Mouse (Mus musculus) forebrain, embryonic 10.5 days (tissue): ENCODE results near the gene Epb41l4b. TPM values are rescaled to one million over a fixed set of nuclear protein-coding genes. Genes with fewer than 3 reads are reported as not detected.

Experiments used
- DNase-seq: peaks from one replicate; pipeline ENCODE4 v3.0.0-alpha.2; 2017; ENCODE audit warnings: low spot score; ENCODE audit errors: extremely low spot score
- H3K27ac ChIP-seq: fragments of 300-500 bp; sonication (generic); 2 replicates; pipeline ENCODE4 v1.5.1; 2016; ENCODE audit warnings: mild to moderate bottlenecking
- H3K27me3 ChIP-seq: fragments of 300-500 bp; sonication (generic); 2 replicates; pipeline ENCODE4 v1.6.1; 2016; ENCODE audit warnings: mild to moderate bottlenecking; ENCODE audit not compliant: poor library complexity, severe bottlenecking
- H3K36me3 ChIP-seq: fragments of 300-500 bp; sonication (generic); replicated peaks from 2 replicates; pipeline ENCODE4 v1.6.1; 2016; ENCODE audit warnings: mild to moderate bottlenecking, moderate library complexity
- H3K4me1 ChIP-seq: fragments of 300-500 bp; sonication (generic); 2 replicates; pipeline ENCODE4 v1.6.1; 2016
- H3K4me3 ChIP-seq: fragments of 300-500 bp; sonication (generic); 2 replicates; pipeline ENCODE4 v1.5.1; 2016; ENCODE audit warnings: mild to moderate bottlenecking, moderate library complexity
- H3K9me3 ChIP-seq: fragments of 300-500 bp; sonication (generic); 2 replicates; pipeline ENCODE4 v1.6.1; 2016; ENCODE audit warnings: mild to moderate bottlenecking, moderate library complexity
- WGBS: fragments of 180-500 bp; shearing (Covaris S2); methylation state at CpG from one replicate; pipeline ENCODE4 v1.1.7; 2016; 5-methylcytosine and 5-hydroxymethylcytosine counted together
- polyA plus RNA-seq: library from polyadenylated mRNA; unstranded; fragments of >200 nt; fragmentation: Nextera tagmentation; extraction: Ambion mirVana; gene quantifications from 2 replicates; pipeline ENCODE4 v1.2.1, GENCODE M21; 2016

Gene Epb41l4b
- polyA plus RNA-seq, 1 experiment from 2014 or later = 0.37 TPM

DNA sequence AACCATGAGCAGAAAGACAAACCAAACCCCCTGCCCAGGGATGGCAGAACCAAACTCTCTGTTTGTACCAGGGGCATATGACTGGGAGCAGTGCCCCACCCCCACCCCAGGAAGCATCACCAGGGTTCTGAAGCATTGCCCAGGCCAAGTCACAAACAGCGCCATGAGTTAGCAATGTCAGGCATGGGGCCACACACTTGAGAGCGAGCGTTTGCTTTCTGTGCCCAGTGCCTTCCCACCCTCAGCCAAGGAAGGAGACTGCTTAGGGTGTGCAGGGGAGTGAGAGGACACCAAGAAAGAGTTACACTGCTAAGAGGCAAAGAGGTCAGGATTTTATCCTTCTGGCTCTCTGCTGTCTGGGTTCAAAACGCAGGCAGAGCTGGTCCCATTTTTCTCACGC, 132.8 kb downstream of the Epb41l4b start:
- no peaks in the 10 kb centered on the region for H3K9me3 ChIP-seq
- peaks cover 33% of the 10 kb centered on the region for H3K27me3 ChIP-seq
- H3K36me3 ChIP-seq = no peaks in the 10 kb centered on the region
- peaks cover 7% of the 10 kb centered on the region for H3K4me1 ChIP-seq
- WGBS = 45% methylated on average over 5 of the region's 5 CpGs
- no peak overlapping the region for H3K27ac ChIP-seq
- no peak overlapping the region for H3K4me3 ChIP-seq
- DNase-seq = no peak

DNA sequence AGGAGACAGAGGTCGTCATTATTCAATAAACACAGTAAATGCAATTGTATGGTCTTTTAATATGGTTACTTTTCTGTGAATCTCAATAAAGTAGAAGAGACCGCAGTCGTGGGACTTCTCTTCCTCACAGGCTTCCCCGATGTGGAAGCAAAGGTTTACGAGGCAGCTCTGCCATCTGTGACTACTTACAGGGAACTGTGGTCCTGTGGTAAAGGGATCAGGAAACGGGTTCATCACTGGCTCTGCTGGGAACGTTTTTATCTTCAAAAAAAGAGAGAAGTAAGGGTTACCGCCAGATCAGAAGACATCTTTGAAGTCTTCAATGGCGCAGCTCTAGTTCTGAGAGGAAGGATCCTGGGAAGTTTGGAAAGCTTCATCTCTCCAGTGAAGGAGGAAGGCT, 135.5 kb downstream of the Epb41l4b start:
- Histone ChIP-seq H3K4me1 (peaks cover 10% of the 10 kb centered on the region), H3K36me3 (no peaks in the 10 kb centered on the region), H3K27me3 (peaks cover 27% of the 10 kb centered on the region), H3K27ac (no peak overlapping the region), H3K9me3 (no peaks in the 10 kb centered on the region), H3K4me3 (no peak overlapping the region)
- DNase-seq = no peak
- WGBS = 84% methylated on average over 9 of the region's 9 CpGs

GRCm38 (mm10) chr4:57005011-57005410, 138.2 kb downstream of the Epb41l4b start:
- Histone ChIP-seq H3K27ac (no peak overlapping the region), H3K4me1 (peaks cover 4% of the 10 kb centered on the region; the same call in 1 of the 2 replicates), H3K36me3 (no peaks in the 10 kb centered on the region), H3K27me3 (peaks cover 5% of the 10 kb centered on the region; the same call in 1 of the 2 replicates), H3K9me3 (no peaks in the 10 kb centered on the region), H3K4me3 (no peak overlapping the region)
- no peak for DNase-seq
- 88% methylated on average over 8 of the region's 8 CpGs for WGBS

- no peak overlapping the region for H3K4me3 ChIP-seq
- H3K27me3 ChIP-seq = no peaks in the 10 kb centered on the region
- no peak overlapping the region for H3K27ac ChIP-seq
- H3K4me1 ChIP-seq = peaks cover 4% of the 10 kb centered on the region; the same call in 1 of the 2 replicates
- 88% methylated on average over 8 of the region's 8 CpGs for WGBS
- no peak for DNase-seq
- no peaks in the 10 kb centered on the region for H3K9me3 ChIP-seq
- no peaks in the 10 kb centered on the region for H3K36me3 ChIP-seq
Measured at GRCm38 (mm10) chr4:57003886-57004285, 139.4 kb downstream of the Epb41l4b start.

- Histone ChIP-seq H3K27ac (no peak overlapping the region), H3K36me3 (no peaks in the 10 kb centered on the region), H3K27me3 (no peaks in the 10 kb centered on the region), H3K4me1 (peaks cover 4% of the 10 kb centered on the region; the same call in 1 of the 2 replicates), H3K4me3 (no peak overlapping the region), H3K9me3 (no peaks in the 10 kb centered on the region)
- 87% methylated on average over 3 of the region's 3 CpGs for WGBS
- no peak for DNase-seq
Measured at GRCm38 (mm10) chr4:57002751-57003150, 140.5 kb downstream of the Epb41l4b start.

DNA sequence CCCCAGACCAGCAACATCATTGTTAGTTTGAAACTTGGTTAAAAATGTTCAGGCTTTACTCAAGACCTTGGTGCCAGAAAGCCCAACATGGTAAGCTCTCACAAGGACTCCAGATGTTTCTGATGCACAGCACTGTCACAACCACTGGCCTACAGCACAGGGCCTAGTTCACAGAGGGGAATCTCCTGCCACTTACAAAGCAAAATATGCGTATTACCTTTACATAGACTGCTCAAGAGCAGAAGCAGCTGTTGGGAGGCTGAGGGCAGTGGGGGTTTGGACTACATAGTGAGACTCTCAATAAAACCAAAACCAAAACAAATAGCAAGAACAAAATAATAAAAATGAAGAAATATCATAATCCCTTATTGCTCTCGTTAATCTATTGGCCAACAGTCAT, 141.8 kb downstream of the Epb41l4b start:
- H3K9me3 ChIP-seq = 0 out of 2 replicates have a peak, but pooled peaks cover 3% of the 10 kb centered on the region
- no peaks in the 10 kb centered on the region for H3K27me3 ChIP-seq
- no peak overlapping the region for H3K4me3 ChIP-seq
- no peak overlapping the region for H3K27ac ChIP-seq
- no peaks in the 10 kb centered on the region for H3K36me3 ChIP-seq
- WGBS = 86% methylated on average over 2 of the region's 2 CpGs
- peaks cover 4% of the 10 kb centered on the region; the same call in 1 of the 2 replicates for H3K4me1 ChIP-seq
- no peak for DNase-seq

DNA sequence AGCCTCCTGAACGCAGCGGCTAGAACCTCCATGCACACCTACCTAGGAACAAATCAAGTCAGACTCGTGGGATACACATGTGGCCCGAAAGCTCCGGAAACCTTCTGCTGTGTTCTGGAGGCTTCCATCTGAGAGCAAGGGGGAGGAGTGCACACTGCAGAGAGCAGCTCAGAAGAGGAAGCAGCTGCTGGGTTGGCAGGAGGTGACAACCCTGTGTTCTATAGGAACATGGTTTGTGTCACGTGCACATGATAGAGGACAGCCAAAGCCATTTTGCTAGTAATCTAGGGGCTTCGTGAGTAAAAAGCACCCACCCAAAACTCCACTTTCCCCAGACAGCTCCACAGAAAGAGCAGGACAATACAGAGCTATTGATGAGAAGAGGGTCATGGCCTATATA, 149.9 kb downstream of the Epb41l4b start:
- Histone ChIP-seq H3K27ac (no peak overlapping the region), H3K4me3 (no peak overlapping the region), H3K4me1 (peaks cover 16% of the 10 kb centered on the region), H3K27me3 (peaks cover 50% of the 10 kb centered on the region), H3K36me3 (no peaks in the 10 kb centered on the region), H3K9me3 (0 out of 2 replicates have a peak, but pooled peaks cover 7% of the 10 kb centered on the region)
- WGBS = 93% methylated on average over 7 of the region's 7 CpGs
- no peak for DNase-seq

- Histone ChIP-seq H3K9me3 (0 out of 2 replicates have a peak, but pooled peaks cover 9% of the 10 kb centered on the region), H3K36me3 (no peaks in the 10 kb centered on the region), H3K4me3 (no peak overlapping the region), H3K27me3 (peaks cover 59% of the 10 kb centered on the region), H3K27ac (no peak overlapping the region), H3K4me1 (peaks cover 16% of the 10 kb centered on the region)
- DNase-seq = no peak
- WGBS = 88% methylated on average over 2 of the region's 2 CpGs
Measured at GRCm38 (mm10) chr4:56991951-56992350, 151.3 kb downstream of the Epb41l4b start.

DNA sequence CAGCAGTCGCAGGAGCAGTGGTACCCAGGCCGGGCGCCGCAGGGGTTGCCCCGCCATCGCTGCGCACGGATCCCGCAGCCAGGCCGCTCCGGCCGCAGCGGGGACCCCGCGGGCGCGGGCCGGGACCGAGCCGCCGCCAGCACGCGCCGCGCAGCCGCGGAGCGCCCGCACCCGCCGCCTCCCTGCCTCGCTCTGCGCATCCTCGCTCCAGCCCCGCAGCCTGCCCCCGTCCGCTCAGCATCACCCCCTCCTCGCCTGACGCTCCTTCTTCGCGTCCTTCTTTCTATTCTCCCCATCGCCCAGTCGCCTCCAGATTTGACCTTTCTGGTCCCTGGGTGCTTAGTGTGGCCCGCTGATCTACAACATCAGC, 153.0 kb downstream of the Epb41l4b start, which contains the start of gene Frrs1l:
Gene Frrs1l (minus strand): TSS at position 177 of the 370 bp plus-strand sequence.
- Histone ChIP-seq H3K4me3 (peak within 1 kb of the TSS; percentile 75), H3K9me3 (0 out of 2 replicates have a peak, but pooled peaks cover 3% of the 10 kb centered on the region), H3K4me1 (peaks cover 16% of the 10 kb centered on the region), H3K36me3 (no peaks in the 10 kb centered on the region), H3K27me3 (peaks cover 62% of the 10 kb centered on the region), H3K27ac (peak within 1 kb of the TSS; percentile 84)
- peak; percentile 21 for DNase-seq
- WGBS = under 1% methylated on average over 44 of the region's 44 CpGs

DNA sequence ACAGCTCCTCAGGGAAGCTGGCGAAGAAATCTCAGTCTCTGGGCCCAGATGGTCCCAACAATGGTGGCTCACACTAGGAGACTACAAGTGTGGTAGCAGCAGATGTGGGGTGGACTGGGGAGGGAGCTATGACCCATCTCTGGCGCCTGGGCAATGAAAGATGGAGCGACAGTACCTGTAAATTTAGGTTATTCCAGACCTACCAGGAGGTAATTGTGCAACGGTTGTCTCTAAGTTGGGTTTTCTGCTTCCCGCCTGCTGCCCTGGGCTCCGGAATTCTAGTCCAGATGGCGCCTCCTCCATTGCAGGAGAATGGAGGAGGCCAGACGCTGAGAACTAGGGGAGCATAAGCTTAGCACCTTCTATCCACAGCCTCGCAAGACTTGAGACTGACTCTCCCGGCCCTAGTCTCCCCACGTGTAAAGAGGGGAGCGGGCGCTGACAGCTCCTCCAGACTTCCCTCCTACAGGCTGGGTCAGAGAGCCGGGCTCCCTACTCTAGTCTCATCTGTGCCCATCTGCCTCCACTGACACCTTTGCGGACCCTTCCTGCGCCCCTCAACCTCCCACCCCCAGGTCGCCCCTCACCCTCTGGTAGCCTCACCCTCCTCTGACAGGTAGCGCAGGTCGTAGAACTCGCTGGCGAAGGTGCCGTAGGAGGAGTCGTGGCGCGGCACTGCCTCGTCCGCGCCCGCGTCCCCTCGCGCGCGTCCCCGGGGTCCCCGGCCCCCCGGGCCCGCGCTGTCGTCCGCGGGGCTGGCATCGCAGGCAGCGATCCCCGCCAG, 153.6 kb downstream of the Epb41l4b start:
- peak; percentile 33 for DNase-seq
- Histone ChIP-seq H3K27ac (peak overlapping the region; percentile 84), H3K9me3 (0 out of 2 replicates have a peak, but pooled peaks cover 3% of the 10 kb centered on the region), H3K27me3 (peaks cover 62% of the 10 kb centered on the region), H3K36me3 (no peaks in the 10 kb centered on the region), H3K4me3 (peak overlapping the region; percentile 75), H3K4me1 (peaks cover 16% of the 10 kb centered on the region)
- under 1% methylated on average over 45 of the region's 45 CpGs for WGBS

DNA sequence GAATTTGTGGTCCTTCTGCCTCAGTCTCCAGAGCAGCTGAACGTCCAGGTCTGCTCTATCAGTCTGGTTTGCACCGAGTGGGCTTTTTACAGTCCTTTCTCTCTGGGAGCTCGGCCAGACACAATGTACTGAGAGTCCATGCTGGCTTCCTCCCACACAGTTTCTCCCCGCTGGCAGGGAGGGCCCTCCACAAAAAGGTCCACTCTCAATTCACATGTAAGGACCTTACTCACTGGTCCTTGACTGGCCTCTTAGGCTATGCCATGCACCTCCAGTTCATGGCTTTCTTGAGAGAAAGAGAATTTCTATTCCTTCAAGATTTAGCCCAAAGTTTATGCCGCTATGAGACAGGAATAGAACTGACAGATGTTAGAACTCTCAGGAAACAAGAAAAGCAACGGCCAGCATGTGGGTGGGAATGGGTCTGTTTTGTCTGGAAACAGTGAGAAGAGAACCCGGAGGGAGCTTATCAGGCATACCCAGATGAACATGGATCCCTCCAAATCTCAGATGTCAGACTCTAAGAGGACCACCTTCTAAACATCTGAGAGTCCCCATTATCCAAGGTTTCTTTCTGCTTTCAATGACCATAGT, 177.6 kb downstream of the Epb41l4b start:
- DNase-seq = no peak
- no peaks in the 10 kb centered on the region for H3K36me3 ChIP-seq
- H3K27me3 ChIP-seq = no peaks in the 10 kb centered on the region
- WGBS = 83% methylated on average over 7 of the region's 7 CpGs
- H3K27ac ChIP-seq = no peak overlapping the region
- no peaks in the 10 kb centered on the region for H3K4me1 ChIP-seq
- no peaks in the 10 kb centered on the region for H3K9me3 ChIP-seq
- no peak overlapping the region for H3K4me3 ChIP-seq

GRCm38 (mm10) chr4:56963687-56964086, 179.6 kb downstream of the Epb41l4b start:
- no peak for DNase-seq
- no peaks in the 10 kb centered on the region for H3K36me3 ChIP-seq
- no peak overlapping the region for H3K4me3 ChIP-seq
- no peaks in the 10 kb centered on the region for H3K9me3 ChIP-seq
- H3K27me3 ChIP-seq = no peaks in the 10 kb centered on the region
- H3K27ac ChIP-seq = no peak overlapping the region
- no peaks in the 10 kb centered on the region for H3K4me1 ChIP-seq
- 92% methylated on average over 6 of the region's 6 CpGs for whole genome bisulfite sequencing

DNA sequence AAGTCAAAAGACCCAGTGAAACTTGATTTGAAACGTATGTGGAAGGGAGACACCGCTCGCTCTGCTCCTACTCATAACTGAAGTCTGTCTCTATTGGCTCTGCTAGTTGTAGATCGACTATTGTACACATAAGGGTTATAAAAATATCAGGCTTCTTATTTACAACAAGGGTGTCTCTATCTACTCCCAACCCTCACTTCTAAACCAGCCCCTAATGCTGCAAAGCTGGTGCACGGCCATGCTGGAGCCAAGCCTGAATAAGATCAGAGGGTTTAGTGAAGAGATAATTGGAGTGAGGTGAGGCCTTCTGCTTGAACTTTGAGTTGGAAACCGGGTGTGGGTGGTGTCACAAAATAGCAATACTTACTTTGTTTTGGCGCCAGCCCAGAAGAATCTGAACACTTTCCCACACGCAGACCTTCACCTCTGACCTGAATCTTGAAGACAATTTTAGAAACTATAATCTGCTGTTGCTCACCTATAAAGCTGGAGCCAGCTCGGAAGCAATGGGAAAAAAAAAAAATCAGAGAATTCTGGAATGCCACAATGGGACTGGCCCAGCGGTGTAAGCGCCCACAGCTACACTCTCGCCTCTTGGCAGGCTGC, 181.8 kb downstream of the Epb41l4b start:
- no peak for DNase-seq
- Histone ChIP-seq H3K4me3 (no peak overlapping the region), H3K9me3 (no peaks in the 10 kb centered on the region), H3K36me3 (no peaks in the 10 kb centered on the region), H3K27ac (no peak overlapping the region), H3K27me3 (no peaks in the 10 kb centered on the region), H3K4me1 (0 out of 2 replicates have a peak, but pooled peaks cover 2% of the 10 kb centered on the region)
- 92% methylated on average over 12 of the region's 12 CpGs for WGBS
